Mouse (Mus musculus): ENCODE measurements at regions not wholly inside any gene's neighbourhood (a gene's known extent, or its start where the extent isn't known, plus 50 kb on each side); places are given as distances from the start of the nearest gene placed in this dataset.

DNA sequence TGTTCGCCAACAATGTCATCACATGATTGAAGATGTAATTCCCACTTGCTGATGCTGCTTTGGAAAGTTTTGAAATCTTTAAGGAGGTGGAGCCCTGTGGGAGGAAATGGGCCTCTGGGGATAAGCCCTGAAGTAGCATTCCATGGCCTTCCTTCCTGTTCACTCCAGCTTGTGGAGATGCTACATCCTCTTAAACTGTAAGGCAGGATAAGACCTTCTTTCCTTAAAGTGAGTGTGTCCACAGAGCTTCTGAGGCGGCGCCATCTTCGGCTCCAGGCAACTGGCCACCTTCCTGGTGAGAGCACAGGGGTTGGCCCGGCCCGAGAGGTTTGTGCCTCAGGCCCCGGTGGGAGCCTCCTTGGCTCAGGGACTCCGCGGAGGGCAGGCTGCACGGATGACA is 173.1 kb downstream of the Fam124b start:
- TF ChIP-seq POLR2A (IDR thresholded peaks at IDR 0.05; ENCODE audit: low read depth, low read length) = no peak
- TF ChIP-seq CTCF (IDR thresholded peaks at IDR 0.05; ENCODE audit: extremely low read depth, insufficient read length, insufficient replicate concordance, low read depth, low read length) = no peak

All from small intestine, adult 2 months (tissue).